Mouse (Mus musculus) heart, postnatal 0 days (tissue): ENCODE measurements at regions not wholly inside any gene's neighbourhood (a gene's known extent, or its start where the extent isn't known, plus 50 kb on each side); places are given as distances from the start of the nearest gene placed in this dataset.

ENCODE experiments used
- ATAC-seq: fragments of 200-750 bp; cut with Nextera tagmentation; 2 replicates; pipeline ENCODE4 v1.8.0; 2017; ENCODE audit warnings: low read depth, moderate number of reproducible peaks, moderate library complexity; ENCODE audit not compliant: insufficient read depth
- DNase-seq: peaks from one replicate; pipeline ENCODE4 v3.0.0-alpha.2; 2016; ENCODE audit warnings: low spot score
- H3K27ac ChIP-seq: fragments of 300-500 bp; sonication (generic); 2 replicates; pipeline ENCODE4 v1.5.1; 2014; ENCODE audit warnings: low read depth, mild to moderate bottlenecking
- H3K27me3 ChIP-seq: fragments of 300-500 bp; sonication (generic); 2 replicates; pipeline ENCODE4 v1.6.1; 2014; ENCODE audit warnings: low read length, mixed read lengths; ENCODE audit not compliant: control insufficient read depth, insufficient read depth
- H3K36me3 ChIP-seq: fragments of 300-500 bp; sonication (generic); replicated peaks from 2 replicates; pipeline ENCODE4 v1.6.1; 2014; ENCODE audit warnings: low read length, mixed read lengths; ENCODE audit not compliant: control insufficient read depth, insufficient read depth
- H3K4me1 ChIP-seq: fragments of 300-500 bp; sonication (generic); 2 replicates; pipeline ENCODE4 v1.6.1; 2014; ENCODE audit warnings: antibody characterized with exemption; ENCODE audit not compliant: control insufficient read depth, insufficient read depth
- H3K4me2 ChIP-seq: fragments of 300-500 bp; sonication (generic); 2 replicates; pipeline ENCODE4 v1.6.1; 2014; ENCODE audit warnings: low read depth, mild to moderate bottlenecking, low read length, moderate library complexity
- H3K4me3 ChIP-seq: fragments of 300-500 bp; sonication (generic); 2 replicates; pipeline ENCODE4 v1.5.1; 2014; ENCODE audit warnings: low read depth, low read length
- H3K9ac ChIP-seq: fragments of 300-500 bp; sonication (generic); replicated peaks from 2 replicates; pipeline ENCODE4 v1.6.1; 2014; ENCODE audit warnings: low read depth, low read length, mixed read lengths
- H3K9me3 ChIP-seq: fragments of 300-500 bp; sonication (generic); replicated peaks from 2 replicates; pipeline ENCODE4 v1.6.1; 2016; ENCODE audit warnings: low read length; ENCODE audit not compliant: control insufficient read depth
- CTCF ChIP-seq: IDR thresholded peaks from 2 replicates; pipeline ENCODE4 v1.5.1; 2016; ENCODE audit warnings: antibody characterized with exemption, control low read depth, low read depth
- EP300 ChIP-seq: IDR thresholded peaks from 2 replicates; pipeline ENCODE4 v1.6.1; 2016; ENCODE audit warnings: antibody characterized with exemption, low read depth
- WGBS: fragments of 180-500 bp; shearing (Covaris S2); extraction: QIAGEN DNeasy Blood & Tissue Kit; methylation state at CpG from one replicate; pipeline ENCODE4 v1.1.7; 2014; 5-methylcytosine and 5-hydroxymethylcytosine counted together

DNA sequence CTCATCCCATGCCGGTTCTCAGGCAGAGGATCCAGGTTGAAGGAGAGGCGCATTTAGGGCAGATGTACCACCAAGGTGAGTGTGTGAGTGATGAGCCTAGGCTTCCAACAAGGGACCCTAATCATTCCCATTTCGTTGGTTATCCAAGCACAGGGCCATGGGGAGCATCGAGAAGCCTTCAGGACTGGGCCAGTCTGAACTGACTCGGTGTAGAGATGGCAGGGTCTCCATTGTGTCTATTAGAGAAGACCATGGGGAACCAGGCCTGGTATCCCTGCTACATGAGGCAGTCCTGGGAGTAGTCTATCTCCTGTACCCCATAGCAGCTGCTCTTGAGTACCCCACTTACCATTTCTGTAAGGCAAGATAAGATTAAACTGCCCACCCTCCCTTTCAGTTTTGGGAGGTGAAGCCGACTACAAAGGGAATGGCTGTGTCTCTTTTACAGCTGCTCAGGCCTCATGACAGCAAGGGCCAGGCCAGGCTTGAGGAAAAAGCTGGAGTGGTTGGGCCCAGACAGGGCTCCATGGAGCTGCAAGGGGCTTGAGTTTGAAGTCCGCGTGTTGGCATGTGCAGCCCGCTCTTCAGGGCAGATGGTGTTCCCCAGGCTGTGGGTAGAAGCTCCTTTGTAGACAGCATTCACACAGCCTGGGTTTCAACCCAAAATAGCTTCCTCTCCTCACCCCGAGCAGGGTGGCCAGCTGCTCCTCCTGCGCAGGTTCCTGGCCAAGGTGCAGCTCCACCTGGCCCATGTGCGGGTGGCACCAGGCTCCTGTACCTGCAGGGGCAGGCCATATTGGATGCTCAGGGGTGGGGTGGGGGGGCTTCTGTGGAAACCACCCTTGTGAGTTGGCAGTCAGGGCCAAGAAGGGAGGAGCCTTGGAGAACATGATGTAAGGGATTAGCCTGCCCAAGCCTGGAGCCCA is 52.6 kb upstream of the Klf13 start:
- no peak for TF ChIP-seq EP300
- no peak for TF ChIP-seq CTCF
- no peak overlapping the region for H3K4me2 ChIP-seq
- ATAC-seq (no peak), DNase-seq (no peak)
- no peaks in the 10 kb centered on the region for H3K27me3 ChIP-seq
- H3K4me1 ChIP-seq: no peaks in the 10 kb centered on the region; the same call in 1 of the 2 replicates
- no peaks in the 10 kb centered on the region for H3K36me3 ChIP-seq
- no peak overlapping the region for H3K4me3 ChIP-seq
- 77% methylated on average over 12 of the region's 12 CpGs for WGBS
- no peak overlapping the region for H3K9ac ChIP-seq
- H3K9me3 ChIP-seq: no peaks in the 10 kb centered on the region
- H3K27ac ChIP-seq: no peak overlapping the region

DNA sequence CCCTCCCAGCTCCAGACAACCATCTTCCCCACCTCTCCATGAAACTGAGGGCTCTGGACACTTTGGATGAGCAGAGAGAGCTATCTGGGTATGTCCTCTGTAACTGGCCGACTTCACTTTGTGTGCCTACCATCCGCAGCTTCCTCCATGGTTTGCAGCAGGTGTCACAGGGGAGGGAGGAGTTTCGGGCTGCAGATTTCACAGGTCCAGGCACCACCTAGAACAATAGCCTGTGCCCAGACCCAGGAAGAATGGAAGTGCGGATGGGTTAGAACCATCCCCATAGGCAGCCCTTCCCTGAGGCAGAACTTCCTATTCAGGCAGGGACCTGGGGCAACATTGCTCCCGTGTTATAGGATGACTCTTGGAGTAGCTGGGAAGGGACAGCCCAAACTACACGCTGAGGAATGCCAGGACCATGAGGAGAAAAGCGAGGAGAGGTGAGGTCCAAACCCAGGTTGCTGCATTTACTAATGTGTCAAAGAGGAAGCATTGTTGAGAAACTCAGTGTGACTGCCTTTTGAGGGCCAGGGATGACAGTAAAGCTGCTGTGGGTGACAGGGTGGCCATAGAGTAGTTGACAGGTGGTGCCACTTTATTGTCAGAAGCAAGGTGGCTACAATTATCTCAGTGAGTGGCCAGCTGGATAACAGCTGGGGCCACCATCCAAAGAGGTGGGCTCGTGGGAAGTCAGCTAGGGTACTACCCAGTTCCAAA is 51.8 kb upstream of the Klf13 start:
- DNase-seq (no peak), ATAC-seq (no peak)
- H3K9me3 ChIP-seq: no peaks in the 10 kb centered on the region
- H3K27ac ChIP-seq: no peak overlapping the region
- H3K4me1 ChIP-seq: no peaks in the 10 kb centered on the region; the same call in 1 of the 2 replicates
- no peak overlapping the region for H3K9ac ChIP-seq
- H3K4me2 ChIP-seq: no peak overlapping the region
- no peaks in the 10 kb centered on the region for H3K27me3 ChIP-seq
- TF ChIP-seq CTCF (no peak), EP300 (no peak)
- 76% methylated on average over 8 of the region's 8 CpGs for WGBS
- no peaks in the 10 kb centered on the region for H3K36me3 ChIP-seq
- H3K4me3 ChIP-seq: no peak overlapping the region

DNA sequence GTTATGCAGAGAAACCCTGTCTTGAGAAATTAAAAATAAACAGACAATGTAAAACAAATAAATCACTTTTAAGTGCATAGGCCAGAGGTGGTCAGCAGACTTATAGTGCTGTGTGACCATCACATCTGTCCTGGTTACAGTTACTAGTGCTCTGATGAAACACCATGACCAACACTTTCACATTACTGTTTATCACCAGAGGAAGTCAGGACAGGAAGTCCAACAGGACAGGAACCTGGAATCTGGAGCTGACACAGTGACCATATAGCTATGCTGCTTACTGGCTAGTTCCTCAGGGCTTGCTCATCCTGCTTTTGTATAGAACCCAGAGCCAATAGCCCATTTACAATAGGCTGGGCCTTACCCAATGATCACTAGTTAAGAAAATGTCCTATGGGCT is 51.0 kb upstream of the Klf13 start:
- Histone ChIP-seq H3K36me3 (no peaks in the 10 kb centered on the region), H3K4me3 (no peak overlapping the region), H3K4me2 (no peak overlapping the region), H3K9me3 (no peaks in the 10 kb centered on the region), H3K4me1 (no peaks in the 10 kb centered on the region; the same call in 1 of the 2 replicates), H3K27me3 (no peaks in the 10 kb centered on the region), H3K9ac (no peak overlapping the region), H3K27ac (no peak overlapping the region)
- no peak for ATAC-seq
- TF ChIP-seq CTCF (no peak), EP300 (no peak)
- no peak for DNase-seq
